ENCODE assay signal across 9 mouse cellular contexts in genomic region chr4:150898716-150899365, GRCm38 (mm10). TPM values are rescaled to one million over a fixed set of nuclear protein-coding genes. Genes with fewer than 3 reads are reported as not detected.
DNase-seq lines count a peak whose midpoint lies in the region; ATAC-seq and TF ChIP-seq lines count a peak whose summit lies in the region.
"Had no signal": no experiment of that assay in that cellular context is flagged by ENCODE, and none has a peak within 500 bp of the region (broad histone marks: within the 10 kb centered on the region; RNA-seq: fewer than 3 reads in every experiment).

No protein-coding gene starts in this region.

- WGBS in intestine, embryonic 16.5 days = 50% methylated on average over 13 of the region's 13 CpGs
- WGBS in liver, embryonic 14.5 days (ENCODE audit: insufficient replicate concordance) = 55% methylated on average over 13 of the region's 13 CpGs
- WGBS in neural tube, embryonic 13.5 days = 58% methylated on average over 13 of the region's 13 CpGs
- 51% methylated on average over 13 of the region's 13 CpGs for WGBS in stomach, postnatal 0 days

- H3K9ac ChIP-seq in intestine, embryonic 16.5 days (ENCODE audit: low read depth, low read length) = no peak overlapping the region
- no peak overlapping the region for H3K9ac ChIP-seq in liver, embryonic 14.5 days (replicated peaks)
- H3K9ac ChIP-seq in neural tube, embryonic 13.5 days = no peak overlapping the region
- H3K9ac ChIP-seq in stomach, postnatal 0 days (ENCODE audit: low read length) = 0 out of 2 replicates have a peak overlapping the region, but pooled peaks have one; percentile 2

- peak; percentile 92 for TF ChIP-seq CTCF in liver, embryonic 14.5 days (IDR thresholded peaks at IDR 0.05; ENCODE audit: low read depth)
- TF ChIP-seq CTCF in stomach, postnatal 0 days (IDR thresholded peaks at IDR 0.05; ENCODE audit: low read depth) = peak; percentile 99

- H3K27me3 ChIP-seq in intestine, embryonic 16.5 days (replicated peaks; ENCODE audit: control insufficient read depth, insufficient read depth, low read length) = no peaks in the 10 kb centered on the region
- no peaks in the 10 kb centered on the region for H3K27me3 ChIP-seq in liver, embryonic 14.5 days (ENCODE audit: control insufficient read depth, insufficient read depth, low read length)
- no peaks in the 10 kb centered on the region for H3K27me3 ChIP-seq in neural tube, embryonic 13.5 days
- H3K27me3 ChIP-seq in stomach, postnatal 0 days (ENCODE audit: control insufficient read depth, insufficient read depth, low read length) = no peaks in the 10 kb centered on the region

- no peak overlapping the region for H3K27ac ChIP-seq in intestine, embryonic 16.5 days (ENCODE audit: low read length)
- H3K27ac ChIP-seq in liver, embryonic 14.5 days = no peak overlapping the region
- no peak overlapping the region for H3K27ac ChIP-seq in neural tube, embryonic 13.5 days (replicated peaks)
- no peak overlapping the region for H3K27ac ChIP-seq in stomach, postnatal 0 days (replicated peaks)
- H3K27ac ChIP-seq: macrophage had no signal

- no peak overlapping the region for H3K4me2 ChIP-seq in intestine, embryonic 16.5 days (ENCODE audit: low read depth, low read length)
- no peak overlapping the region for H3K4me2 ChIP-seq in liver, embryonic 14.5 days (ENCODE audit: low read depth)
- no peak overlapping the region for H3K4me2 ChIP-seq in neural tube, embryonic 13.5 days
- no peak overlapping the region for H3K4me2 ChIP-seq in stomach, postnatal 0 days (replicated peaks; ENCODE audit: low read depth)

- DNase-seq in layer of hippocampus, adult 11-12 months (ENCODE audit: low spot score) = peak; percentile 60
- DNase-seq in layer of hippocampus, adult 9-10 months (ENCODE audit: low spot score) = no peak
- peak; percentile 35 for DNase-seq in c-Kit-negative CD71-positive TER-119-positive erythroid progenitor cells, embryonic 14.5 days (ENCODE audit: low read depth, low spot score)
- DNase-seq in frontal cortex, postnatal 36 days (ENCODE audit: low spot score in 2 of 2) = peak; percentile 46 to 60
- DNase-seq in liver, embryonic 14.5 days (ENCODE audit: low read depth in 3 of 3, low spot score in 3 of 3) = peak in 1 of 3 experiments; percentile 55
- peak; percentile 86 for DNase-seq in stomach, postnatal 0 days (ENCODE audit: low spot score)

- ATAC-seq in intestine, embryonic 16.5 days = peak; percentile 67
- ATAC-seq in liver, embryonic 14.5 days (ENCODE audit: insufficient read depth) = 0 out of 2 replicates have a peak, but pooled peaks have one; percentile 40
- peak; percentile 32 for ATAC-seq in neural tube, embryonic 13.5 days (ENCODE audit: low read depth)
- peak; percentile 50; the same call in 1 of the 2 replicates for ATAC-seq in stomach, postnatal 0 days (ENCODE audit: low FRiP score, low TSS enrichment)

- H3K4me1 ChIP-seq in intestine, embryonic 16.5 days (ENCODE audit: control insufficient read depth, insufficient read depth, low read length) = peaks cover 5% of the 10 kb centered on the region
- no peaks in the 10 kb centered on the region for H3K4me1 ChIP-seq in liver, embryonic 14.5 days (replicated peaks; ENCODE audit: control insufficient read depth in 2 of 2, insufficient read depth in 2 of 2, low read length in 1 of 2)
- no peaks in the 10 kb centered on the region for H3K4me1 ChIP-seq in neural tube, embryonic 13.5 days (replicated peaks)
- no peaks in the 10 kb centered on the region for H3K4me1 ChIP-seq in stomach, postnatal 0 days (replicated peaks; ENCODE audit: control insufficient read depth, insufficient read depth)

- no peaks in the 10 kb centered on the region for H3K9me3 ChIP-seq in intestine, embryonic 16.5 days (ENCODE audit: control insufficient read depth, low read length)
- H3K9me3 ChIP-seq in liver, embryonic 14.5 days (ENCODE audit: control insufficient read depth, low read length) = no peaks in the 10 kb centered on the region
- no peaks in the 10 kb centered on the region for H3K9me3 ChIP-seq in neural tube, embryonic 13.5 days
- H3K9me3 ChIP-seq in stomach, postnatal 0 days (ENCODE audit: control insufficient read depth, low read length) = no peaks in the 10 kb centered on the region

- peaks cover 21% of the 10 kb centered on the region for H3K36me3 ChIP-seq in intestine, embryonic 16.5 days (ENCODE audit: control insufficient read depth, insufficient read depth, low read length)
- peaks cover 19% of the 10 kb centered on the region for H3K36me3 ChIP-seq in liver, embryonic 14.5 days (replicated peaks; ENCODE audit: control insufficient read depth, insufficient read depth, low read depth)
- peaks cover 78% of the 10 kb centered on the region for H3K36me3 ChIP-seq in neural tube, embryonic 13.5 days
- peaks cover 27% of the 10 kb centered on the region for H3K36me3 ChIP-seq in stomach, postnatal 0 days (ENCODE audit: control insufficient read depth, insufficient read depth, low read length)

- H3K4me3 ChIP-seq in intestine, embryonic 16.5 days (ENCODE audit: low read length) = no peak overlapping the region
- H3K4me3 ChIP-seq in liver, embryonic 14.5 days (ENCODE audit: insufficient read depth in 1 of 2, low read depth in 2 of 2, low read length in 2 of 2) = no peak overlapping the region
- no peak overlapping the region for H3K4me3 ChIP-seq in neural tube, embryonic 13.5 days
- H3K4me3 ChIP-seq in stomach, postnatal 0 days (ENCODE audit: low read depth, low read length) = no peak overlapping the region

- no peak for TF ChIP-seq EP300 in liver, embryonic 14.5 days (IDR thresholded peaks at IDR 0.05; ENCODE audit: low read depth)
- TF ChIP-seq EP300 in stomach, postnatal 0 days (optimal IDR thresholded peaks at IDR 0.05) = no peak

RNA-seq across cellular contexts. Expression of gene Park7, which starts 15.4 kb away (rescaled TPM):
- polyA plus RNA-seq in intestine, embryonic 16.5 days (2015; fragmentation: Nextera tagmentation; extraction: Ambion mirVana) = 390 and 416 TPM in 2 replicates
- polyA plus RNA-seq in liver, embryonic 14.5 days (2012; rRNA removed) = 130 and 180 TPM in 2 replicates
- polyA plus RNA-seq in liver, embryonic 14.5 days (2014; fragmentation: Nextera tagmentation; extraction: Ambion mirVana) = 259 and 263 TPM in 2 replicates
- polyA plus RNA-seq in neural tube, embryonic 13.5 days (2015; fragmentation: Nextera tagmentation; extraction: Ambion mirVana) = 369 and 374 TPM in 2 replicates
- 253 and 262 TPM in 2 replicates for polyA plus RNA-seq in stomach, postnatal 0 days (2015; fragmentation: Nextera tagmentation; extraction: Ambion mirVana)

RNA-seq across cellular contexts. Expression of gene Tnfrsf9, which starts 15.5 kb away (rescaled TPM):
- 2.4 and 2.5 TPM in 2 replicates for polyA plus RNA-seq in intestine, embryonic 16.5 days (2015; fragmentation: Nextera tagmentation; extraction: Ambion mirVana)
- polyA plus RNA-seq in liver, embryonic 14.5 days (2012; rRNA removed) = 0.08 and 0.10 TPM in 2 replicates
- polyA plus RNA-seq in liver, embryonic 14.5 days (2014; fragmentation: Nextera tagmentation; extraction: Ambion mirVana) = not detected in 2 replicates
- 0.29 and 0.50 TPM in 2 replicates for polyA plus RNA-seq in neural tube, embryonic 13.5 days (2015; fragmentation: Nextera tagmentation; extraction: Ambion mirVana)
- polyA plus RNA-seq in stomach, postnatal 0 days (2015; fragmentation: Nextera tagmentation; extraction: Ambion mirVana) = 0.22 and 0.23 TPM in 2 replicates

RNA-seq across cellular contexts. Expression of gene Errfi1, which starts 45.1 kb away (rescaled TPM):
- 28.0 and 28.2 TPM in 2 replicates for polyA plus RNA-seq in intestine, embryonic 16.5 days (2015; fragmentation: Nextera tagmentation; extraction: Ambion mirVana)
- polyA plus RNA-seq in liver, embryonic 14.5 days (2012; rRNA removed) = 11.3 and 12.6 TPM in 2 replicates
- 23.1 and 26.1 TPM in 2 replicates for polyA plus RNA-seq in liver, embryonic 14.5 days (2014; fragmentation: Nextera tagmentation; extraction: Ambion mirVana)
- 57.9 and 60.4 TPM in 2 replicates for polyA plus RNA-seq in neural tube, embryonic 13.5 days (2015; fragmentation: Nextera tagmentation; extraction: Ambion mirVana)
- 30.6 and 32.1 TPM in 2 replicates for polyA plus RNA-seq in stomach, postnatal 0 days (2015; fragmentation: Nextera tagmentation; extraction: Ambion mirVana)
